Mouse (Mus musculus): Measurements from ENCODE around the gene Diras1. TPM values are rescaled to one million over a fixed set of nuclear protein-coding genes. Genes with fewer than 3 reads are reported as not detected.
A peak's percentile ranks its signal among the peaks of the same experiment; 100 is the strongest.

Gene Diras1
- polyA plus RNA-seq, 2 experiments, result not detected

DNA sequence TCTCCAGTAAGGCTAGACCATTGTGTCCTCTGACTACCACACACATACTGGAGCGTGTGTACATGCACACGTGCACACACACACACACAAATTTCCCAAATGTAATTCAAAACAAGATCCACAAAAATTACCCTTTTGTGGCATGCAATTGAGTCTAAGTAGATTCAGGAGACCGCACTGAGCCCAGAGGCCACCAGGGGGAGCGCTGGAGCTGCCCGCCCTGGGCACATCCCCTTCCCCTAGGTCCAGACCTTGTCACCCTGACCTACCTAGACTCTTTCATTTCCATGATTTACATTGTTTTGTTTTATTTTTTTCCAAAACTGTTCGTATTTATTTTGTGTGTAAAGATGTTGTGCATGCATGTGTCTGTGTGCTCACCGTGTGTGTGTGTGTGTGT is 8.8 kb downstream of the Diras1 start:
- DNase-seq (ENCODE audit: low read depth in 3 of 3, low spot score in 3 of 3), result no peak
- ATAC-seq (ENCODE audit: insufficient read depth), result no peak
- Histone ChIP-seq H3K9me3 (ENCODE audit: control insufficient read depth, low read length) (no peaks in the 10 kb centered on the region), H3K4me2 (ENCODE audit: low read depth) (no peak overlapping the region), H3K4me3 (ENCODE audit: insufficient read depth in 1 of 2, low read depth in 2 of 2, low read length in 2 of 2) (no peak overlapping the region), H3K4me1 (replicated peaks; ENCODE audit: control insufficient read depth in 2 of 2, insufficient read depth in 2 of 2, low read length in 1 of 2) (peaks cover 5 to 7% of the 10 kb centered on the region in 2 experiments; a peak in 3 of 4 replicates), H3K9ac (replicated peaks) (no peak overlapping the region), H3K27ac (no peak overlapping the region), H3K36me3 (replicated peaks; ENCODE audit: control insufficient read depth, insufficient read depth, low read depth) (no peaks in the 10 kb centered on the region), H3K27me3 (ENCODE audit: control insufficient read depth, insufficient read depth, low read length) (no peaks in the 10 kb centered on the region; the same call in 1 of the 2 replicates)
- no peak for TF ChIP-seq EP300 (IDR thresholded peaks at IDR 0.05; ENCODE audit: low read depth)
- TF ChIP-seq CTCF (IDR thresholded peaks at IDR 0.05; ENCODE audit: low read depth), result peak; percentile 91
- 5% methylated on average over 7 of the region's 7 CpGs for WGBS (ENCODE audit: insufficient replicate concordance)

DNA sequence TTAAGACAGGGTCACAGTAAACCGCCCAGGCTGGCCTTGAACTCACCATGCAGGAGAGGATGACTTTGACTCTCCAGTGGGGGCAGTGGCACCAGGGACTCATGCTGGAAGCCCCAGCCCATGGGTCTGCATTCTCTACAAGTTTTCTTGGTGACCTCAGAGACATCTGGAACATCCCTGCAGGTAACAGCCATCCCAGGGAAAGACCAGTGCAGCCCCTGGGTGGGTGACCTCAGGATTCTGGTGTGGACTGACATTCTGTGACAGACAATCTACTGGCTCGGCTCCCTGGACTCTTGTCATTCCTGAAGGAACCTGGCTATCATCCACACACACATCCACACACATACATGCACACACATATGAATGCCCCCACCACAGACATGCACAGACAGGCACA is 9.8 kb downstream of the Diras1 start:
- H3K4me1 ChIP-seq (replicated peaks; ENCODE audit: control insufficient read depth in 2 of 2, insufficient read depth in 2 of 2, low read length in 1 of 2), result peaks cover 5 to 7% of the 10 kb centered on the region in 2 experiments; a peak in 3 of 4 replicates
- no peak for TF ChIP-seq CTCF (IDR thresholded peaks at IDR 0.05; ENCODE audit: low read depth)
- no peak for TF ChIP-seq EP300 (IDR thresholded peaks at IDR 0.05; ENCODE audit: low read depth)
- DNase-seq (ENCODE audit: low read depth in 3 of 3, low spot score in 3 of 3), result no peak
- ATAC-seq (ENCODE audit: insufficient read depth), result no peak
- no peaks in the 10 kb centered on the region for H3K9me3 ChIP-seq (ENCODE audit: control insufficient read depth, low read length)
- H3K27ac ChIP-seq, result no peak overlapping the region
- H3K36me3 ChIP-seq (replicated peaks; ENCODE audit: control insufficient read depth, insufficient read depth, low read depth), result no peaks in the 10 kb centered on the region
- 57% methylated on average over 2 of the region's 2 CpGs for WGBS (ENCODE audit: insufficient replicate concordance)
- no peaks in the 10 kb centered on the region; the same call in 1 of the 2 replicates for H3K27me3 ChIP-seq (ENCODE audit: control insufficient read depth, insufficient read depth, low read length)
- no peak overlapping the region for H3K4me3 ChIP-seq (ENCODE audit: insufficient read depth in 1 of 2, low read depth in 2 of 2, low read length in 2 of 2)
- H3K4me2 ChIP-seq (ENCODE audit: low read depth), result no peak overlapping the region
- no peak overlapping the region for H3K9ac ChIP-seq (replicated peaks)

DNA sequence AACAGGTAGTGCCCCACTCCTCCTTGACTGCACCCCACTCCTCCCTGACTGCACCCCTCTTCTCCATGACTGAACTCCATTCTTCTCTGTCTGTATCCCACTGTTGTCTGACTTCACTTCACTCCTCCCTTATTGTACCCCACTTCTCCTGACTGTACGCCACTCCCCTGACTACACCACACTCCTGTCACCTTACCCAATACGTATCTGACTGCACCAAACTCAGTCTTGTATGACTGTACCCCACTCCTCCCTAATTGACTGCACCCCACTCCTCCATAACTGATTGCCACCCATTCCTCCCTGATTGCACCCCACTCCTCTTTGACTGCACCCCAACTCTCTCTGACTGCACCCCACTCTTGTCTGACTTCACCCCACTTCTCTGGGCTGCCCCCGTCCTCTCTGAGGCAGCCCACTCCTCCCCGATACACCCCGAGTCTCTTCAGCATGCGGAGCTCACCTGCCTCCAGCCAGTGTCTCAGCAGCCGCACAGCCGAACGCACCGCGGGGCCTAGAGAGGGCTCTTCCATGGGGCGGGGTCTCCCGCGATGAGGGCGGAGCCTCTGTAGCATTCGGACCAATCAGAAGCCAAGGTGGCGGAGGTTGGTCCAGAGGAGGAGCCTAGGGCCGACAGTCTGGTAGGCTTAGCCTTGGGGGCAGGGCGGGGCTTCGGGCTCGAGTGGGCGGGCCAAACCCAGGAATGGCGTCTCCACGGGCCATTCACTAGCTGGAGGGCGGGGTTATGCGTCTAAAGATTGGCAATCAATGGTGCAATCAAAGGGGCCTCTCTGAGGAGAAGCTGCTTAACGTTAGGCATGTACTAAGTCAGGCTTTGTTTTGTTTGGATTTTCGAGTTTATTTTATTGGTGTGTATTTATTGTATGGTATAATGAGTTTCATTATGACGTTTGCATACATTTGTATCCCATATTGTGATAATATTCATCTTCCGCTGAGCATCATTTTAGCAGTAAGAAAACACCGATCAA is 10.8 kb downstream of the Diras1 start, which contains the start of gene Gng7:
Gene Gng7 (minus strand): TSS at position 553 of the 992 bp plus-strand sequence.
- 8% methylated on average over 31 of the region's 31 CpGs for WGBS (ENCODE audit: insufficient replicate concordance)
- no peaks in the 10 kb centered on the region for H3K27me3 ChIP-seq (ENCODE audit: control insufficient read depth, insufficient read depth, low read length)
- DNase-seq (ENCODE audit: low read depth in 3 of 3, low spot score in 3 of 3) (peak; percentile 81 to 84 (median 82)), ATAC-seq (ENCODE audit: insufficient read depth) (peak; percentile 96)
- peak within 1 kb of the TSS in 1 of 2 experiments; percentile 15; a peak in 2 of 4 replicates for H3K4me3 ChIP-seq (ENCODE audit: insufficient read depth in 1 of 2, low read depth in 2 of 2, low read length in 2 of 2)
- H3K4me2 ChIP-seq (ENCODE audit: low read depth), result peak within 1 kb of the TSS; percentile 56
- TF ChIP-seq EP300 (IDR thresholded peaks at IDR 0.05; ENCODE audit: low read depth) (no peak), CTCF (IDR thresholded peaks at IDR 0.05; ENCODE audit: low read depth) (no peak)
- no peaks in the 10 kb centered on the region for H3K9me3 ChIP-seq (ENCODE audit: control insufficient read depth, low read length)
- H3K4me1 ChIP-seq (replicated peaks; ENCODE audit: control insufficient read depth in 2 of 2, insufficient read depth in 2 of 2, low read length in 1 of 2), result peaks cover 5 to 7% of the 10 kb centered on the region in 2 experiments; a peak in 3 of 4 replicates
- no peak within 1 kb of the TSS for H3K27ac ChIP-seq
- no peak within 1 kb of the TSS for H3K9ac ChIP-seq (replicated peaks)
- no peaks in the 10 kb centered on the region for H3K36me3 ChIP-seq (replicated peaks; ENCODE audit: control insufficient read depth, insufficient read depth, low read depth)

DNA sequence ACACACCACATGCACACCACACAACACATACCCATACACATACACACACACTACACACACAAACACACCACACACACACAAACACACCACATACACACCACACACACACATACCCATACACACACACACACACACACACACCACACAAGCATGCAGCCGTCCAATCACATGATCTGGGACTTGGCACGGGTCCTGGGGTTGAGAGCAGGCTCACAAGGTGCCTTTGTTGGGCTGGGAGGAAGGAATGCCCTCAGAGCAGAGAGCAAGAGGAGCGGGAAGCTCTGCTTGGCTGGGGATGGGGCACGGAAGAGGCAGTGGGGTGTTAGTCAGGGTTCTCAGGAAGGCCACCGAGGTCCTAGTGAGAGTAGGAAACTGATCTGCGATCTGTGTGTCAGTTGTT is 14.6 kb downstream of the Diras1 start:
- WGBS (ENCODE audit: insufficient replicate concordance), result 58% methylated on average over 6 of the region's 6 CpGs
- DNase-seq (ENCODE audit: low read depth in 3 of 3, low spot score in 3 of 3), result no peak

DNA sequence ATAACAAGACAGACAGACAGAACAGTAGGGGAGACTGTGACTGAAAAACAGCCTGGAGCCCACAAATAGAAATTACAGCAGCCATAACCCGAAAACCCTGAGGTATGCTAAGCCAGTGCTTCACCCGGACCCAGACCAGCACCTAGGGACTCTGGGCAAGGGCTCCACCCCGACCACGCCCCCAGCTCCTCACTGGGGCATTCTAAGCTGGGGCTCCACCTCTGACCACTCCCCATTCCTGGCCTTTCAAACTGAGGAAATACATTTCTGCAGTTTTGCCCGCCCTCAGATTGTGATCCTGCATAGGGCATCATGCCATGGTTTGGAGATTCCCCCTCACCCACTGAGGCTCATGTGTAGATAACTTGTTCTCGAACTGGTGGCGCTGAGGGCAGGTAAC is 18.2 kb downstream of the Diras1 start:
- ATAC-seq (ENCODE audit: insufficient read depth) (no peak), DNase-seq (ENCODE audit: low read depth in 3 of 3, low spot score in 3 of 3) (no peak)
- Histone ChIP-seq H3K4me2 (ENCODE audit: low read depth) (no peak overlapping the region), H3K27me3 (ENCODE audit: control insufficient read depth, insufficient read depth, low read length) (no peaks in the 10 kb centered on the region), H3K9ac (replicated peaks) (no peak overlapping the region), H3K4me1 (replicated peaks; ENCODE audit: control insufficient read depth in 2 of 2, insufficient read depth in 2 of 2, low read length in 1 of 2) (no peaks in the 10 kb centered on the region), H3K36me3 (replicated peaks; ENCODE audit: control insufficient read depth, insufficient read depth, low read depth) (no peaks in the 10 kb centered on the region), H3K27ac (no peak overlapping the region), H3K4me3 (ENCODE audit: insufficient read depth in 1 of 2, low read depth in 2 of 2, low read length in 2 of 2) (no peak overlapping the region), H3K9me3 (ENCODE audit: control insufficient read depth, low read length) (no peaks in the 10 kb centered on the region)
- WGBS (ENCODE audit: insufficient replicate concordance), result 30% methylated on average over 7 of the region's 7 CpGs
- TF ChIP-seq EP300 (IDR thresholded peaks at IDR 0.05; ENCODE audit: low read depth) (no peak), CTCF (IDR thresholded peaks at IDR 0.05; ENCODE audit: low read depth) (no peak)

More for the DNA sequence above, 14.6 kb downstream of the Diras1 start:
- H3K27me3 ChIP-seq (ENCODE audit: control insufficient read depth, insufficient read depth, low read length), result no peaks in the 10 kb centered on the region
- TF ChIP-seq EP300 (IDR thresholded peaks at IDR 0.05; ENCODE audit: low read depth), result no peak
- no peak for TF ChIP-seq CTCF (IDR thresholded peaks at IDR 0.05; ENCODE audit: low read depth)
- H3K4me1 ChIP-seq (replicated peaks; ENCODE audit: control insufficient read depth in 2 of 2, insufficient read depth in 2 of 2, low read length in 1 of 2), result peaks cover 5 to 7% of the 10 kb centered on the region in 2 experiments; a peak in 3 of 4 replicates
- no peak overlapping the region for H3K4me2 ChIP-seq (ENCODE audit: low read depth)
- no peaks in the 10 kb centered on the region for H3K9me3 ChIP-seq (ENCODE audit: control insufficient read depth, low read length)
- H3K27ac ChIP-seq, result no peak overlapping the region
- no peaks in the 10 kb centered on the region for H3K36me3 ChIP-seq (replicated peaks; ENCODE audit: control insufficient read depth, insufficient read depth, low read depth)
- no peak for ATAC-seq (ENCODE audit: insufficient read depth)
- no peak overlapping the region for H3K4me3 ChIP-seq (ENCODE audit: insufficient read depth in 1 of 2, low read depth in 2 of 2, low read length in 2 of 2)
- H3K9ac ChIP-seq (replicated peaks), result no peak overlapping the region
